In genomic region chr7:84201151-84202068, GRCm38 (mm10) we compare ENCODE assay signal across 18 mouse cellular contexts. TPM values are rescaled to one million over a fixed set of nuclear protein-coding genes. Genes with fewer than 3 reads are reported as not detected.
DNase-seq lines count a peak whose midpoint lies in the region; ATAC-seq and TF ChIP-seq lines count a peak whose summit lies in the region.
"Had no signal": no experiment of that assay in that cellular context is flagged by ENCODE, and none has a peak within 500 bp of the region (broad histone marks: within the 10 kb centered on the region; RNA-seq: fewer than 3 reads in every experiment).

No protein-coding gene starts in this region.

- no peak overlapping the region for H3K9ac ChIP-seq in intestine, postnatal 0 days (ENCODE audit: low read depth, low read length)
- H3K9ac ChIP-seq in midbrain, postnatal 0 days (replicated peaks; ENCODE audit: low read length, poor library complexity, severe bottlenecking), result no peak overlapping the region
- H3K9ac ChIP-seq: forebrain, embryonic 15.5 days; hindbrain, embryonic 14.5 days; liver, embryonic 15.5 days; midbrain, embryonic 13.5 days had no signal

- no peaks in the 10 kb centered on the region for H3K9me3 ChIP-seq in intestine, postnatal 0 days (ENCODE audit: control insufficient read depth)
- no peaks in the 10 kb centered on the region for H3K9me3 ChIP-seq in midbrain, postnatal 0 days (ENCODE audit: low read length)
- H3K9me3 ChIP-seq: forebrain, embryonic 15.5 days; liver, embryonic 15.5 days; midbrain, embryonic 13.5 days had no signal

- H3K4me2 ChIP-seq in intestine, postnatal 0 days (replicated peaks; ENCODE audit: low read depth), result no peak overlapping the region
- H3K4me2 ChIP-seq in midbrain, postnatal 0 days (ENCODE audit: low read depth, low read length, poor library complexity, severe bottlenecking), result no peak overlapping the region
- H3K4me2 ChIP-seq: forebrain, embryonic 15.5 days; heart, embryonic 11.5 days; hindbrain, embryonic 14.5 days; liver, embryonic 15.5 days; midbrain, embryonic 13.5 days had no signal

- peak; percentile 9 for DNase-seq in kidney, postnatal 10 days
- DNase-seq in kidney, adult 9 months, result no peak
- peak; percentile 43 for DNase-seq in adipocyte (ENCODE audit: low spot score)
- peak; percentile 67 for DNase-seq in lung, postnatal 36 days
- DNase-seq in midbrain, postnatal 0 days (ENCODE audit: low spot score), result no peak
- no peak for DNase-seq in urinary bladder, adult 2 months (ENCODE audit: low spot score)
- DNase-seq: cerebellum, postnatal 14 days; gastrocnemius, postnatal 36 days; heart, postnatal 14 days; left cerebral cortex, postnatal 4 days; thymus, adult 2 months had no signal

- WGBS in intestine, postnatal 0 days, result 72% methylated on average over 13 of the region's 13 CpGs
- WGBS in midbrain, postnatal 0 days, result 94% methylated on average over 13 of the region's 13 CpGs

- no peaks in the 10 kb centered on the region for H3K36me3 ChIP-seq in intestine, postnatal 0 days (ENCODE audit: control insufficient read depth, insufficient read depth)
- H3K36me3 ChIP-seq in midbrain, postnatal 0 days (ENCODE audit: insufficient read depth, low read length), result no peaks in the 10 kb centered on the region
- H3K36me3 ChIP-seq: forebrain, embryonic 15.5 days; liver, embryonic 15.5 days; midbrain, embryonic 13.5 days had no signal

- H3K4me3 ChIP-seq in intestine, postnatal 0 days (ENCODE audit: low read depth, low read length), result no peak overlapping the region
- no peak overlapping the region for H3K4me3 ChIP-seq in midbrain, postnatal 0 days (ENCODE audit: low read depth, low read length)
- H3K4me3 ChIP-seq: erythroblast, embryonic 14.5 days; forebrain, embryonic 15.5 days; liver, embryonic 15.5 days; midbrain, embryonic 13.5 days had no signal

- no peaks in the 10 kb centered on the region for H3K27me3 ChIP-seq in intestine, postnatal 0 days (replicated peaks; ENCODE audit: control insufficient read depth, insufficient read depth, low read length)
- no peaks in the 10 kb centered on the region for H3K27me3 ChIP-seq in midbrain, postnatal 0 days (ENCODE audit: insufficient read depth, low read length)
- H3K27me3 ChIP-seq: forebrain, embryonic 15.5 days; liver, embryonic 15.5 days had no signal

- no peaks in the 10 kb centered on the region; the same call in 1 of the 2 replicates for H3K4me1 ChIP-seq in intestine, postnatal 0 days (replicated peaks; ENCODE audit: control insufficient read depth, insufficient read depth, low read length)
- no peaks in the 10 kb centered on the region for H3K4me1 ChIP-seq in midbrain, postnatal 0 days (ENCODE audit: insufficient read depth, low read length)
- H3K4me1 ChIP-seq: forebrain, embryonic 15.5 days; liver, embryonic 15.5 days; midbrain, embryonic 13.5 days had no signal

- TF ChIP-seq CTCF in intestine, postnatal 0 days (IDR thresholded peaks at IDR 0.05; ENCODE audit: low read depth), result no peak
- TF ChIP-seq CTCF in midbrain, postnatal 0 days (IDR thresholded peaks at IDR 0.05), result no peak

- H3K27ac ChIP-seq in intestine, postnatal 0 days (ENCODE audit: low read depth, low read length), result no peak overlapping the region
- no peak overlapping the region for H3K27ac ChIP-seq in midbrain, postnatal 0 days (ENCODE audit: low read depth, low read length)
- H3K27ac ChIP-seq: forebrain, embryonic 15.5 days; hindbrain, embryonic 14.5 days; liver, embryonic 15.5 days; midbrain, embryonic 13.5 days had no signal

- ATAC-seq in intestine, postnatal 0 days, result 0 out of 2 replicates have a peak, but pooled peaks have one; percentile 16
- ATAC-seq in midbrain, postnatal 0 days (ENCODE audit: low FRiP score), result no peak
- ATAC-seq: forebrain, embryonic 15.5 days; midbrain, embryonic 13.5 days had no signal

RNA-seq across cellular contexts. Expression of gene Abhd17c, which starts 49.7 kb away (rescaled TPM):
- 203 and 216 TPM in 2 replicates for polyA plus RNA-seq in intestine, postnatal 0 days (2015; fragmentation: Nextera tagmentation; extraction: Ambion mirVana)
- 81.9 and 89.8 TPM in 2 replicates for total RNA-seq in midbrain, postnatal 0 days (2014; rRNA removed)
- 66.9 and 76.9 TPM in 2 replicates for polyA plus RNA-seq in midbrain, postnatal 0 days (2015; fragmentation: Nextera tagmentation; extraction: Ambion mirVana)
- 28.6 and 32.6 TPM in 2 replicates for polyA plus RNA-seq in urinary bladder, adult 2 months (2012; rRNA removed)

Comparison
In these comparisons a context has a peak if more than half of its experiments do, and no peak if none do; other contexts are left out.
1. DNase-seq: peak in kidney, postnatal 10 days (single experiment), adipocyte (single experiment) and lung, postnatal 36 days (single experiment); none in kidney, adult 9 months (single experiment), midbrain, postnatal 0 days (single experiment) and urinary bladder, adult 2 months (single experiment).